Mouse (Mus musculus) limb, embryonic 12.5 days (tissue): ENCODE results near the gene Myl4. TPM values are rescaled to one million over a fixed set of nuclear protein-coding genes. Genes with fewer than 3 reads are reported as not detected.
"Not testable (repeated sequence)": the region's sequence is repeated elsewhere in the genome, so short reads cannot be mapped to it uniquely, and the experiment has no call there.

Experiments
- ATAC-seq: fragments of 200-750 bp; cut with Nextera tagmentation; 2 replicates; pipeline ENCODE4 v1.8.0; 2017; ENCODE audit warnings: low read depth, moderate TSS enrichment; ENCODE audit not compliant: insufficient number of reproducible peaks, insufficient read depth, low FRiP score, low TSS enrichment
- H3K27ac ChIP-seq: fragments of 300-500 bp; sonication (generic); 2 replicates; pipeline ENCODE4 v1.5.1; 2016; ENCODE audit warnings: mild to moderate bottlenecking, moderate library complexity
- H3K27me3 ChIP-seq: fragments of 300-500 bp; sonication (generic); 2 replicates; pipeline ENCODE4 v1.6.1; 2016; ENCODE audit warnings: mild to moderate bottlenecking, moderate library complexity
- H3K36me3 ChIP-seq: fragments of 300-500 bp; sonication (generic); 2 replicates; pipeline ENCODE4 v1.6.1; 2016; ENCODE audit warnings: mild to moderate bottlenecking, moderate library complexity
- H3K4me1 ChIP-seq: fragments of 300-500 bp; sonication (generic); replicated peaks from 2 replicates; pipeline ENCODE4 v1.6.1; 2016
- H3K4me2 ChIP-seq: fragments of 300-500 bp; sonication (generic); 2 replicates; pipeline ENCODE4 v1.6.1; 2016; ENCODE audit warnings: mild to moderate bottlenecking, moderate library complexity
- H3K4me3 ChIP-seq: fragments of 300-500 bp; sonication (generic); replicated peaks from 2 replicates; pipeline ENCODE4 v1.5.1; 2016; ENCODE audit warnings: mild to moderate bottlenecking
- H3K9ac ChIP-seq: fragments of 300-500 bp; sonication (generic); replicated peaks from 2 replicates; pipeline ENCODE4 v1.6.1; 2016; ENCODE audit warnings: mild to moderate bottlenecking, moderate library complexity
- H3K9me3 ChIP-seq: fragments of 300-500 bp; sonication (generic); 2 replicates; pipeline ENCODE4 v1.6.1; 2016; ENCODE audit warnings: mild to moderate bottlenecking, moderate library complexity
- WGBS: fragments of 180-500 bp; shearing (Covaris S2); methylation state at CpG from one replicate; pipeline ENCODE4 v1.1.7; 2016; 5-methylcytosine and 5-hydroxymethylcytosine counted together
- polyA plus RNA-seq: library from polyadenylated mRNA; unstranded; fragments of >200 nt; fragmentation: Nextera tagmentation; extraction: Ambion mirVana; gene quantifications from 2 replicates; pipeline ENCODE4 v1.2.1, GENCODE M21; 2016

Gene Myl4
- polyA plus RNA-seq, 1 experiment from 2014 or later, result 40.3 TPM

GRCm38 (mm10) chr11:104571373-104571772, 20.9 kb downstream of the Myl4 start:
- Histone ChIP-seq H3K9ac (peak overlapping the region; percentile 47; the same call in 1 of the 2 replicates), H3K4me3 (peak overlapping the region; percentile 37), H3K27me3 (peaks cover 29% of the 10 kb centered on the region), H3K4me2 (peak overlapping the region; percentile 62)
- not testable (repeated sequence) for H3K36me3 ChIP-seq, H3K27ac ChIP-seq, H3K4me1 ChIP-seq, H3K9me3 ChIP-seq, ATAC-seq
- 2% methylated on average over 28 of the region's 28 CpGs for WGBS

DNA sequence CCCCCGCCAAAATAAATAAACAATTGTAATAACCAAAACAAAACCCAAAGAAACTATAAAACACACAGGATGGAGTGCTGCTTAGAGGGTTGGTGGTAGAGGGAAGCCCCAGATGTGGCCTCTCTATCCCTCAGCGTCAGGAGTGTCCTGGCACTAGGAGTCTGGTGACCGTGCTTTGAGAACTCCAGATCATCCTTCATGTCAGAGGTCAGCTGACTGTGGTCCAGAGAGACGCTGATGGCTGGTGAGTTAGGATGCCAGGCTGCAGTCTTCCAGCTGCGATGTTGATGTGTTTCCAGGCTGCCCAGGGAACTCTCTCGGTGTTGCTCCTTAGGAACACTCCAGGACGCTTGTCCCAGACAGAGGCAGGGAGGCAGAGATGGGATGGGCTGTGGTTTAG, 21.6 kb downstream of the Myl4 start:
- Histone ChIP-seq H3K4me2 (no peak overlapping the region), H3K9ac (no peak overlapping the region), H3K4me3 (no peak overlapping the region), H3K9me3 (0 out of 2 replicates have a peak, but pooled peaks cover 7% of the 10 kb centered on the region), H3K36me3 (no peaks in the 10 kb centered on the region), H3K27me3 (peaks cover 34% of the 10 kb centered on the region), H3K4me1 (peaks cover 3% of the 10 kb centered on the region; the same call in 1 of the 2 replicates), H3K27ac (no peak overlapping the region)
- WGBS, result 46% methylated on average over 7 of the region's 7 CpGs
- no peak for ATAC-seq

DNA sequence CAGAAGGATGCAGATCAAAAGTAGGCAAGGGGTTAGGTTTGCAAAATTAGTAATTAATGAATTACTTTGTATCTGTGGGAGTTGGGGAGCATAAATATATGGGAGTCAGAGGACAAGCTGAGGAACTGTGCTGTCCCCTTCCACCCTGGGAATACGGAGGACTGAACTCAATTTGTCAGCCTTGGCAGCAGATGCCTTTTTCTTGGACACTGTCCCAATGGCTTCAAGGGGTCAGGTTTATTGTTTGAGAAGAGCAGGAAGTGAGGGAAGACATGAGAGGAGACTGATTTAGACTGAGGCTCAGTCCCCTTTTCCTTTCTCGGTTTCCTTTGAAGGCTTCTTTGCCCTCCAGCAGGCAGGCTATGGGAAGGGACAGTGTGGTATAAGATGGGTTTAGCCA, 22.1 kb downstream of the Myl4 start:
- 0 out of 2 replicates have a peak, but pooled peaks cover 7% of the 10 kb centered on the region for H3K9me3 ChIP-seq
- H3K36me3 ChIP-seq, result no peaks in the 10 kb centered on the region
- no peak overlapping the region for H3K9ac ChIP-seq
- H3K4me3 ChIP-seq, result no peak overlapping the region
- WGBS, result 64% methylated on average over 2 of the region's 2 CpGs
- no peak for ATAC-seq
- H3K4me1 ChIP-seq, result peaks cover 3% of the 10 kb centered on the region; the same call in 1 of the 2 replicates
- H3K4me2 ChIP-seq, result no peak overlapping the region
- peaks cover 34% of the 10 kb centered on the region for H3K27me3 ChIP-seq
- H3K27ac ChIP-seq, result no peak overlapping the region

- ATAC-seq, result no peak
- no peak overlapping the region for H3K4me2 ChIP-seq
- peaks cover 19% of the 10 kb centered on the region for H3K27me3 ChIP-seq
- H3K9me3 ChIP-seq, result no peaks in the 10 kb centered on the region
- no peaks in the 10 kb centered on the region for H3K36me3 ChIP-seq
- no peak overlapping the region for H3K27ac ChIP-seq
- peaks cover 11% of the 10 kb centered on the region for H3K4me1 ChIP-seq
- no peak overlapping the region for H3K4me3 ChIP-seq
- 40% methylated on average over 10 of the region's 10 CpGs for WGBS
- H3K9ac ChIP-seq, result no peak overlapping the region
Observed at GRCm38 (mm10) chr11:104576772-104577612, 26.5 kb downstream of the Myl4 start.

- Histone ChIP-seq H3K27me3 (peaks cover 8% of the 10 kb centered on the region), H3K9me3 (no peaks in the 10 kb centered on the region), H3K36me3 (no peaks in the 10 kb centered on the region), H3K4me2 (no peak overlapping the region), H3K27ac (no peak overlapping the region), H3K4me1 (peaks cover 11% of the 10 kb centered on the region), H3K4me3 (no peak overlapping the region), H3K9ac (no peak overlapping the region)
- 0 out of 2 replicates have a peak, but pooled peaks have one; percentile 35 for ATAC-seq
- 14% methylated on average over 5 of the region's 5 CpGs for WGBS
Observed at GRCm38 (mm10) chr11:104578074-104578473, 27.6 kb downstream of the Myl4 start.

GRCm38 (mm10) chr11:104579084-104579483, 28.6 kb downstream of the Myl4 start:
- Histone ChIP-seq H3K4me3 (no peak overlapping the region), H3K27me3 (peaks cover 5% of the 10 kb centered on the region; the same call in 1 of the 2 replicates), H3K36me3 (no peaks in the 10 kb centered on the region), H3K9me3 (no peaks in the 10 kb centered on the region), H3K9ac (no peak overlapping the region), H3K27ac (no peak overlapping the region), H3K4me1 (peaks cover 11% of the 10 kb centered on the region), H3K4me2 (no peak overlapping the region)
- WGBS, result 84% methylated on average over 9 of the region's 9 CpGs
- no peak for ATAC-seq

- 91% methylated on average over 8 of the region's 8 CpGs for WGBS
- no peak overlapping the region for H3K27ac ChIP-seq
- H3K4me1 ChIP-seq, result peaks cover 11% of the 10 kb centered on the region
- no peak overlapping the region for H3K4me3 ChIP-seq
- ATAC-seq, result no peak
- H3K9me3 ChIP-seq, result no peaks in the 10 kb centered on the region
- H3K4me2 ChIP-seq, result no peak overlapping the region
- no peak overlapping the region for H3K9ac ChIP-seq
- no peaks in the 10 kb centered on the region for H3K36me3 ChIP-seq
- H3K27me3 ChIP-seq, result peaks cover 5% of the 10 kb centered on the region; the same call in 1 of the 2 replicates
Observed at GRCm38 (mm10) chr11:104579575-104579974, 29.1 kb downstream of the Myl4 start.

- no peak overlapping the region for H3K27ac ChIP-seq
- no peaks in the 10 kb centered on the region for H3K36me3 ChIP-seq
- H3K4me2 ChIP-seq, result no peak overlapping the region
- H3K9ac ChIP-seq, result no peak overlapping the region
- H3K9me3 ChIP-seq, result no peaks in the 10 kb centered on the region
- peaks cover 11% of the 10 kb centered on the region for H3K4me1 ChIP-seq
- no peak for ATAC-seq
- H3K4me3 ChIP-seq, result no peak overlapping the region
- WGBS, result 81% methylated on average over 6 of the region's 6 CpGs
- H3K27me3 ChIP-seq, result peaks cover 7% of the 10 kb centered on the region; the same call in 1 of the 2 replicates
Observed at GRCm38 (mm10) chr11:104580091-104580490, 29.6 kb downstream of the Myl4 start.

DNA sequence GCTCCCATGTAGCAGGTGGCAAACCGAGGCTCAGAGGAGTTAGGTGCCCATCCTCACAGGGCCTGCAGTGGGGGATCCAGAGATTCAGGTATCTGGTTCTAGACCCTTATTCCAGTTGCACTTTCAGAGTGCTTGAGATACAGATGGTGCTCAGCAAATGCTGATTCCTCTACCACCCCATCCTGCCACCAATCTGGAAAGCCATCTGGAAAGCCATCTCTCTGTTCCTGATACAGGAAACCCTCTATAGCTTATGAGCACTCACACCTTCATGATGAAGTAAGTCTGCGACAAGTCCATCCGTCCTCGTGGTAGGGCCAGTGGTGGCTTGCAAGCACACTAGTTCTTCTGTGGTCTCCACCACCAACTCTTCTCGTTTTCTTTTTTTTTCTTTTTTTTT, 30.1 kb downstream of the Myl4 start:
- no peak for ATAC-seq

DNA sequence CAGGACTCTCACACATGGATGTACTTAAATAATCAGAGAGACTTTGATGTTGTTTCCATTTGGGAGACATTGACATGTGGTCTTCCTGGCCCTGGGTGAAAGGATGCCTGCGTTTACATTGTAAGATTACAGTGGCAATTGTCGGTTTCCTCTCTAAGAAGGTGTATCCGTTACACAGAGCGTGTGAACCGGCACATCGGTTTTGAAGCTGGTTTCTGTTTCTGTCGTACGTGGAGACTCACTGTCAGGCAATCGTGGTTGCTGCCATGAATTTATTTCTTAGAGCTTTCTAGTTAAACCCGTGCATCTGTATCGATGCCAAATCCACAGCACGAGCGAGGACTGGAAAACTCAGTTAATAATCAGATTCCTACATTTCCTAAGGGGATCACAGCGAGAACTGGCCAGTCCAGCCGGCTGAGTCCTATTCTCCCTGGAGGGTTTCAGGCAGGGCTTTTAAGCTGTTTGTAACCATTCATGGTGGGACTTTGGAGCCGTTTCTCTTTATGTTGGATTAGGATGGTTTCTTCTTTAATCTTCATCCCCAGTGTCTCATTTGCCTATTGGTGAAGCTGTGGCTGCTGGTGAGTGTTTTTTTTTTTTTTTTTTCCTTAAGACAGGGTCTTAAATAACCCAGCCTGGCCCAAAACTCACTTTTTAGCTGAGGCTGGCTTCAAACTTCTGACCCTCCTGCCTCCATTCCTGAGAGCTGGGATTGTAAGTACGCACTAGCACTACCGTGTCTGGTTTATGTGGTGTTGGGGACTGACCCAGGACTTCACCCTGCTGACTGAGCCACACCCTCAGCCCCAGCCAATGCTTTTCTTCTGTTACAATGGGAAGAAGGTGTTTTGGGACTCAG, 31.2 kb downstream of the Myl4 start:
- 54% methylated on average over 18 of the region's 18 CpGs for WGBS
- Histone ChIP-seq H3K4me2 (no peak overlapping the region), H3K4me1 (peaks cover 11% of the 10 kb centered on the region), H3K27me3 (peaks cover 5% of the 10 kb centered on the region; the same call in 1 of the 2 replicates), H3K27ac (no peak overlapping the region), H3K9ac (no peak overlapping the region), H3K36me3 (no peaks in the 10 kb centered on the region), H3K9me3 (no peaks in the 10 kb centered on the region), H3K4me3 (no peak overlapping the region)
- ATAC-seq, result no peak

More for the DNA sequence above, 30.1 kb downstream of the Myl4 start:
- WGBS, result 91% methylated on average over 5 of the region's 5 CpGs
- Histone ChIP-seq H3K4me1 (peaks cover 11% of the 10 kb centered on the region), H3K27ac (no peak overlapping the region), H3K9me3 (no peaks in the 10 kb centered on the region), H3K4me2 (no peak overlapping the region), H3K4me3 (no peak overlapping the region), H3K36me3 (no peaks in the 10 kb centered on the region), H3K9ac (no peak overlapping the region), H3K27me3 (peaks cover 7% of the 10 kb centered on the region; the same call in 1 of the 2 replicates)

DNA sequence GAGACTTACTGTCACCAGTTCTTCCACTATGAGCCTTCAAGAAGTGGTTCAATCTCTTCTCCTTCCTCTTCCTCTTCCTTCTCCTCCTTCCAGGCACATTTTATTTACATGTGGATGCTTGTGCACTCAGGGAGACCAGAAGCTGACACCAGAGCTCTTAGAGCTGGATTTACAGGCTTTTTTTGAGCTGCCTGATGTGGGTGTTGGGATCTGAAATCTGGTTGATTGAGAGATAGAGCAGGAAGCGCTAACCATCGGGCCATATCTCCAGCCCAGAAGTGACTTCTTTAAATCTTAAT, 31.8 kb downstream of the Myl4 start:
- Histone ChIP-seq H3K9me3 (no peaks in the 10 kb centered on the region), H3K27me3 (0 out of 2 replicates have a peak, but pooled peaks cover 3% of the 10 kb centered on the region), H3K4me2 (no peak overlapping the region), H3K9ac (no peak overlapping the region), H3K4me3 (no peak overlapping the region), H3K36me3 (no peaks in the 10 kb centered on the region), H3K27ac (no peak overlapping the region), H3K4me1 (peaks cover 11% of the 10 kb centered on the region)
- 89% methylated on average over 2 of the region's 2 CpGs for WGBS
- ATAC-seq, result no peak
